Mouse (Mus musculus) hindbrain, embryonic 13.5 days (tissue): ENCODE measurements around the gene Gm14151. TPM values are rescaled to one million over a fixed set of nuclear protein-coding genes. Genes with fewer than 3 reads are reported as not detected.
"Not testable (repeated sequence)": the region's sequence is repeated elsewhere in the genome, so short reads cannot be mapped to it uniquely, and the experiment has no call there.

ENCODE experiments used
- ATAC-seq: fragments of 200-750 bp; cut with Nextera tagmentation; 2 replicates; pipeline ENCODE4 v1.8.0; 2017; ENCODE audit warnings: moderate TSS enrichment; ENCODE audit not compliant: low FRiP score
- H3K27ac ChIP-seq: fragments of 300-500 bp; sonication (generic); 2 replicates; pipeline ENCODE4 v1.5.1; 2015; ENCODE audit warnings: inconsistent platforms, mild to moderate bottlenecking, moderate library complexity
- H3K27me3 ChIP-seq: fragments of 300-500 bp; sonication (generic); 2 replicates; pipeline ENCODE4 v1.6.1; 2015; ENCODE audit warnings: mild to moderate bottlenecking, inconsistent platforms
- H3K36me3 ChIP-seq: fragments of 300-500 bp; sonication (generic); 2 replicates; pipeline ENCODE4 v1.6.1; 2015; ENCODE audit warnings: mild to moderate bottlenecking, inconsistent platforms
- H3K4me1 ChIP-seq: fragments of 300-500 bp; sonication (generic); replicated peaks from 2 replicates; pipeline ENCODE4 v1.6.1; 2015; ENCODE audit warnings: inconsistent platforms
- H3K4me2 ChIP-seq: fragments of 300-500 bp; sonication (generic); 2 replicates; pipeline ENCODE4 v1.6.1; 2015; ENCODE audit warnings: inconsistent platforms, mild to moderate bottlenecking, moderate library complexity
- H3K4me3 ChIP-seq: fragments of 300-500 bp; sonication (generic); 2 replicates; pipeline ENCODE4 v1.5.1; 2015; ENCODE audit warnings: mild to moderate bottlenecking, inconsistent platforms
- H3K9ac ChIP-seq: fragments of 300-500 bp; sonication (generic); 2 replicates; pipeline ENCODE4 v1.6.1; 2015; ENCODE audit warnings: mild to moderate bottlenecking, inconsistent platforms
- H3K9me3 ChIP-seq: fragments of 300-500 bp; sonication (generic); 2 replicates; pipeline ENCODE4 v1.6.1; 2016; ENCODE audit warnings: inconsistent platforms
- WGBS: fragments of 180-500 bp; shearing (Covaris S2); methylation state at CpG from one replicate; pipeline ENCODE4 v1.1.7; 2015; 5-methylcytosine and 5-hydroxymethylcytosine counted together
- polyA plus RNA-seq: library from polyadenylated mRNA; unstranded; fragments of >200 nt; fragmentation: Nextera tagmentation; extraction: Ambion mirVana; gene quantifications from 2 replicates; pipeline ENCODE4 v1.2.1, GENCODE M21; 2015

Gm14151 gene
- not detected in 2 replicates for polyA plus RNA-seq

DNA sequence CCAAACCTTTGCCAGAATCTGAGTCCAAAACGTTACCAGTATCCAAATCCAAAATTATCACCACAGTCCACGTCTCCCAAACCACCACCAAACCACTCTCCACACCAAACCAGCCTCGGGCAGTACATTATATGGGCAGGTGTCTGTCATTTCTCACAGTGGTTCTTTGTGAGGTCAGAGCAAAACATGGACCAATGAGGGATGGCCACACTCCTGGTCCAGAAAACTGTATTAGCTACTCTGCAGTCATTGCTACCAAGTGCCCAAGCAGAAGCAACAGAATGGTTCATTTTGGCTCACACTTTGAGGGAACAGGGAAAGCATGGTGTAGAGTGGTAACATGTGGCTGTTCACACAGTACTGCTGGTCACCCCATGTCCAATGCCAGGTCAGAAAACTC is at the start of gene Gm14151:
Gm14151 (minus strand) TSS at position 101 of the 400 bp plus-strand sequence.
- not testable (repeated sequence) for H3K9ac ChIP-seq, H3K9me3 ChIP-seq, H3K27ac ChIP-seq, H3K4me3 ChIP-seq, H3K27me3 ChIP-seq, H3K4me1 ChIP-seq, ATAC-seq, H3K4me2 ChIP-seq, H3K36me3 ChIP-seq
- WGBS, result no CpG with 5 or more reads among the region's 3 CpGs

- H3K9ac ChIP-seq, H3K4me2 ChIP-seq, H3K36me3 ChIP-seq, H3K4me3 ChIP-seq, H3K9me3 ChIP-seq, ATAC-seq, H3K4me1 ChIP-seq, H3K27me3 ChIP-seq, H3K27ac ChIP-seq: not testable (repeated sequence)
- no CpG with 5 or more reads among the region's 3 CpGs for WGBS
Measured at GRCm38 (mm10) chr2:151097945-151098344, 5.8 kb upstream of the Gm14151 start, which contains the start of gene Gm14147. Gene Gm14147, plus strand, starts transcription at chr2:151098245.

GRCm38 (mm10) chr2:151056637-151057036 is 35.5 kb downstream of the Gm14151 start:
- H3K4me2 ChIP-seq, result no peak overlapping the region
- H3K27ac ChIP-seq, result no peak overlapping the region
- WGBS, result 97% methylated on average over 1 of the region's 1 CpGs
- no peak overlapping the region for H3K9ac ChIP-seq
- no peaks in the 10 kb centered on the region for H3K27me3 ChIP-seq
- H3K4me3 ChIP-seq, result no peak overlapping the region
- H3K9me3 ChIP-seq, result peaks cover 3% of the 10 kb centered on the region; the same call in 1 of the 2 replicates
- no peak for ATAC-seq
- no peaks in the 10 kb centered on the region for H3K4me1 ChIP-seq
- no peaks in the 10 kb centered on the region for H3K36me3 ChIP-seq

- Histone ChIP-seq H3K9me3 (no peaks in the 10 kb centered on the region), H3K36me3 (no peaks in the 10 kb centered on the region), H3K4me3 (no peak overlapping the region), H3K4me2 (0 out of 2 replicates have a peak overlapping the region, but pooled peaks have one; percentile 79), H3K27me3 (no peaks in the 10 kb centered on the region), H3K4me1 (peaks cover 18% of the 10 kb centered on the region), H3K9ac (no peak overlapping the region), H3K27ac (no peak overlapping the region)
- no peak for ATAC-seq
- 85% methylated on average over 1 of the region's 1 CpGs for WGBS
Measured at GRCm38 (mm10) chr2:151040411-151040810, 51.7 kb downstream of the Gm14151 start.

GRCm38 (mm10) chr2:151039726-151040125 is 52.4 kb downstream of the Gm14151 start:
- Histone ChIP-seq H3K36me3 (no peaks in the 10 kb centered on the region), H3K27me3 (no peaks in the 10 kb centered on the region), H3K4me2 (peak overlapping the region; percentile 79), H3K9me3 (no peaks in the 10 kb centered on the region), H3K4me3 (peak overlapping the region; percentile 92), H3K9ac (peak overlapping the region; percentile 97), H3K4me1 (peaks cover 18% of the 10 kb centered on the region), H3K27ac (peak overlapping the region; percentile 67; the same call in 1 of the 2 replicates)
- ATAC-seq, result peak; percentile 52
- WGBS, result 40% methylated on average over 8 of the region's 8 CpGs

GRCm38 (mm10) chr2:151039232-151039695 is 52.9 kb downstream of the Gm14151 start, which contains the start of the genes Ninl and Nanp:
Gene Ninl, minus strand, starts transcription at chr2:151039382.
Gene Nanp, minus strand, starts transcription at chr2:151039398.
- Histone ChIP-seq H3K4me3 (peak within 1 kb of the TSS; percentile 92), H3K27ac (peak within 1 kb of the TSS; percentile 73), H3K4me2 (peak within 1 kb of the TSS; percentile 79), H3K4me1 (peaks cover 18% of the 10 kb centered on the region), H3K9me3 (no peaks in the 10 kb centered on the region), H3K9ac (peak within 1 kb of the TSS; percentile 97), H3K27me3 (no peaks in the 10 kb centered on the region), H3K36me3 (no peaks in the 10 kb centered on the region)
- 2% methylated on average over 34 of the region's 34 CpGs for WGBS
- ATAC-seq, result peak; percentile 97

DNA sequence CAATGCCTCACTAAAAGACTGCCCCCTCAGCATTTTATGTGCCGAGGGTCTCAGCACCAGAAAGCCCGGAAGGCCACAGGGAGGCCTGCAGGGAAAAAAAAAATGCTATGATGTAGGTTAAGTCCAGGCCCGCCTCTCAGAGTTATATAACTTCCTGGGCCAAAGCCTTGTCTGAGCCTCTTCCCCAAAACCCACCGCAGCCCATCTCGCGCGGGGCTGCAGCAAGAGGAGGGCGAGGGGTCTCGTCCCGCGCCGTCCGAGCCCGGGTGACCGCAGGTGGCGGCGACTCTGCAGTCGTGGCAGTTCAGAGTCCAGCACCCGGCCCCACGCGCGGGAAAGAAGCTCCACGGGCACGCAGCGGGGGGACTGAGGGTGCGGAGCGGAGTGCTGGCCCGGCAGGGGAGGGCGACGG is 53.3 kb downstream of the Gm14151 start:
- Histone ChIP-seq H3K4me1 (peaks cover 18% of the 10 kb centered on the region), H3K4me2 (peak overlapping the region; percentile 79), H3K9me3 (no peaks in the 10 kb centered on the region), H3K36me3 (no peaks in the 10 kb centered on the region), H3K9ac (peak overlapping the region; percentile 97), H3K27me3 (no peaks in the 10 kb centered on the region), H3K27ac (peak overlapping the region; percentile 73), H3K4me3 (peak overlapping the region; percentile 92)
- ATAC-seq, result no peak
- WGBS, result under 1% methylated on average over 30 of the region's 30 CpGs

DNA sequence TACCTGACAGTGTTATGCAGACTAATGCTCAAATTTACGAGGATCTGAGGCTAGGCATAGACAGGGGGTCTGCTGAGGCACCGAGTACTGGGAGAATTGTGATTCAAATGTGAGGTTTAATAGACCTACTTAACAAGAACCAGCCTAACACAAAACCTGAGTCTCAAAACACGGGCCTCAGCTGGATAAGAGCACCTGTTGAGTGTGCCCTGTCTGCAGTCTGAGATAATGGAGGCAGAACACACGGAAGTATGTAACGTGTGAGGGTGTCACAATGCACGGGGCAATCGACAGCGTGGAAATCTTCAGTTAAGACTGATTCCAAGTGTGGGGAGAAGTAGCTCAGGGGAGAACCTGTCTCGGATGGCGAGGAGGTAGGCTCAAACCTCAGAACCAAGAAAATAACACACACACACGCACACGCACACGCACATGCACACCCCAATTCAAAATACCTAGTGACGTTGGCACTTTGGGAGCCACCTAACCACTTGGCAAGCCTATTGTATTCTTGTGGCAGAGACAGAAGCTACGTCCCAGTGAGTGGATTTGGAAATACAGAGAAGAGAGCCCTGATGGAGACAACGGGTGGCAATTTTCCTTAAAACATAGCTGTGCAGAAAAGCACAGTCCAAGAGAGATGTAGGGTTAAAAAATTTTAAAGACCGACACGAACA is 54.1 kb downstream of the Gm14151 start:
- Histone ChIP-seq H3K4me3 (peak overlapping the region; percentile 92), H3K36me3 (no peaks in the 10 kb centered on the region), H3K4me2 (peak overlapping the region; percentile 79), H3K27ac (0 out of 2 replicates have a peak overlapping the region, but pooled peaks have one; percentile 73), H3K4me1 (peaks cover 18% of the 10 kb centered on the region), H3K27me3 (no peaks in the 10 kb centered on the region), H3K9me3 (no peaks in the 10 kb centered on the region), H3K9ac (peak overlapping the region; percentile 97)
- 69% methylated on average over 18 of the region's 18 CpGs for WGBS
- no peak for ATAC-seq

- Histone ChIP-seq H3K27ac (no peak overlapping the region), H3K9ac (no peak overlapping the region), H3K27me3 (no peaks in the 10 kb centered on the region), H3K4me1 (peaks cover 18% of the 10 kb centered on the region), H3K9me3 (no peaks in the 10 kb centered on the region), H3K4me3 (no peak overlapping the region), H3K36me3 (no peaks in the 10 kb centered on the region), H3K4me2 (no peak overlapping the region)
- 95% methylated on average over 1 of the region's 1 CpGs for WGBS
- ATAC-seq, result no peak
Measured at GRCm38 (mm10) chr2:151037292-151037691, 54.9 kb downstream of the Gm14151 start.

Other genes starting within 250 kb of the Gm14151 start
- gene Abhd12, start 187.6 kb downstream of the Gm14151 start, polyA plus RNA-seq, result 97.1 and 98.5 TPM in 2 replicates
- gene Gins1, start 186.9 kb downstream of the Gm14151 start, polyA plus RNA-seq, result 20.9 and 22.4 TPM in 2 replicates
- gene Ninl, start 53.0 kb downstream of the Gm14151 start, polyA plus RNA-seq, result 5.0 and 6.8 TPM in 2 replicates
- gene Nanp, start 53.0 kb downstream of the Gm14151 start, polyA plus RNA-seq, result 32.8 and 33.2 TPM in 2 replicates
- not detected in 2 replicates for gene Gm14147, start 5.9 kb upstream of the Gm14151 start, polyA plus RNA-seq